Mouse (Mus musculus): Measurements from ENCODE around the gene Tbc1d2.

DNA sequence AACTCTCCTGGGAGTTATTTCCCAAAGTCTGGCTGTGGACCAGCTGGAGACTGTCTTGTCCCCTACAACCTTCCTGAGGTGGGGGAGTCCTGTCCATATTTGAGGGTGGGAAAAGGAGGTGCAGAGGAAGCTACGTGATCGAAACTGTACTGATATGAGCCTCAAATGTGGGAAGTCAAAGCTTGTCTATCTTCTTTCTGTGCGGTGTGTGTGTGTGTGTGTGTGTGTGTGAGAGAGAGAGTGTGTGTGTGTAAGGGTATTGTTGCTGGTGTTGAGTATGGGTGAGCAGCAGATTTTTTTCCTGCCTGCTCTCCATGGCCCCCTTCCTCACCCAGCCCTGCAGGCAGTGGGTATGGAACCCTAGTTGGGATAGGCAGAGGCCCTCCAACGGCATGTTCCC is 85.8 kb downstream of the Tbc1d2 start:
- TF ChIP-seq CTCF (IDR thresholded peaks at IDR 0.05; ENCODE audit: borderline replicate concordance, insufficient read depth, low read depth, low read length), result no peak
- TF ChIP-seq POLR2A (IDR thresholded peaks at IDR 0.05; ENCODE audit: borderline replicate concordance, insufficient read depth, low read length), result no peak
